Mouse (Mus musculus) MN1 (cell line): ENCODE results near the gene Ces1f.
"Not testable (repeated sequence)": the region's sequence is repeated elsewhere in the genome, so short reads cannot be mapped to it uniquely, and the experiment has no call there.

Source experiments
- DNase-seq: peaks from one replicate; pipeline ENCODE4 v3.0.0-alpha.2; 2016; ENCODE audit warnings: low spot score

The Ces1f gene

GRCm38 (mm10) chr8:93279556-93279955 lies at the start of gene Ces1f:
Gene Ces1f (minus strand): TSS chr8:93279747.
- no peak for DNase-seq

DNA sequence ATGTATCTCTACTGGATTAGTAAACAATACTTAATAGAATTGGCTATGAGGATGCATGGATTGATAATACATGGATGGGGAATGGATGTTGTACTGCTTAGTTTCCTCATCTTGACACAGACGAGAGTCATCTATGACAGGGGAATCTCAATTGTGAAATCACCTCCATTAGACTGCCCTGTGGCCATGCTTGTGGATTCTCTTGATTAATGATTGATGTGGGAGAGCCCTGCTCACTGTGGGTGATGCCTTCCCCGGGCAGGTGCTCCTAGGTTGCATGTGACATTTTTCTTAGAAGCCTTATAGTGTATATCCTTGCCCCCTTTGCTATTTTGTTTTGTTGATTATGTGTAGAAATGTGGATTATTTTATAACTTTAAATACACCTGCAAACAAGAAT lies 45.6 kb upstream of the Ces1f start:
- DNase-seq: no peak

- DNase-seq: no peak
Measured at GRCm38 (mm10) chr8:93317031-93317430, 37.5 kb upstream of the Ces1f start.

DNA sequence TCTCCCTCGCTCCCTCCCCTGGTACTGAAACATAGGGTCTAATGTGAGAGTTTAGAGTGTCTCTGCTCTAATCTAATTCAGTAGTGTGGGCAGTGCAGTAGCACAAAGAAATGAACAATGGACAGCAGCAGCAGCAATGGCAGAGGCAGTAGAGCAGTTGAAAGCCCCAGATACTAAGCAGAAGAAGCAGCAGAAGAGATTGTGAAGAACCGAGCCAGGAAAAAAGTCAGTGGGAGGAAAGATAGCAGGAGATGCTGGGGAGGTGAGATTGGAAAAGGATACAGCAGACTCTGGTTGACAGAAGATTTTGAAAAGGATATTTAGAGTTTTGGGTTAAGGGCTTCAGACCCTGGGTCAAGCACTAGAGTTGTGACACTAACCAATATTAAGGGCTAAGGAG lies 36.0 kb upstream of the Ces1f start:
- DNase-seq: no peak

GRCm38 (mm10) chr8:93283896-93284295 lies 4.3 kb upstream of the Ces1f start:
- no peak for DNase-seq

DNA sequence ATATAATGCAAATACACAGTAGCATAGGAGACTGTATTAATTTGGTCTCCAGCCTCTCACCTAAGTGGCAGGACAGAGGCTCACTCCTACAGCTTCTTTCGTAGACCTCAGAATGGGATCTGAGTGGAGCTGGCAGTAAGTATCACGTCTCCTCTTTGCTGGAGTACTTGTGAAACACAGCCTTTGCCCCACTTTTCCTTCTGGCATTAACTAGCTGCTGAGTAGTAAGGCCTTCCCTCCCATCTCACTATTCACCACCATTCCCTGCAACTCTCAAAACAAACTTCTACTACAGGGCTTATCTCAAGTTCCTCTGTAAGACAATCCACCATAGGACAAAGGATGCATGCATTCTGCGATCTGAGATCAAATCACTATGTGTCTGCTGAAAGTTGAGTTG lies 2.8 kb upstream of the Ces1f start:
- no peak for DNase-seq

GRCm38 (mm10) chr8:93278176-93278805 lies 1.3 kb downstream of the Ces1f start:
- DNase-seq: no peak

GRCm38 (mm10) chr8:93274609-93275008 lies 4.9 kb downstream of the Ces1f start:
- no peak for DNase-seq

DNA sequence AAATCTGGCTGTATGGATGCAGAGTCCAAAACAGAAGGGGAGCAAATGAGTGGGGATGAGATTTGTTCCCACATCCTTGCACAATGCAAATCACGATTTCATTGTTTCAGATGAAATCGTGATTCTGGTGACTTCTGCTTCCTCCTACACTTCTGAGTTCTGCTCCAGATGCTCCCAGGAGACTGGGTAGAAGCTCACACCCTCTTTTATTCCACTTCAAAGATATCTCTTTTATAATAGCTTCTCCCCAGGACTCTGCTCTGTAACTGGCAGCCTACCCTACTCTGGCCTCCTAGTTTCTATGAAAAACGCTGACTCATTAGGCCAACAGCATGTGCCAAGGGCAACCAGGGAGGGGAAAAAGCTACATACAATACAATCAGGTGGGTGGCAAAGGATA lies 6.2 kb downstream of the Ces1f start:
- DNase-seq: no peak

DNA sequence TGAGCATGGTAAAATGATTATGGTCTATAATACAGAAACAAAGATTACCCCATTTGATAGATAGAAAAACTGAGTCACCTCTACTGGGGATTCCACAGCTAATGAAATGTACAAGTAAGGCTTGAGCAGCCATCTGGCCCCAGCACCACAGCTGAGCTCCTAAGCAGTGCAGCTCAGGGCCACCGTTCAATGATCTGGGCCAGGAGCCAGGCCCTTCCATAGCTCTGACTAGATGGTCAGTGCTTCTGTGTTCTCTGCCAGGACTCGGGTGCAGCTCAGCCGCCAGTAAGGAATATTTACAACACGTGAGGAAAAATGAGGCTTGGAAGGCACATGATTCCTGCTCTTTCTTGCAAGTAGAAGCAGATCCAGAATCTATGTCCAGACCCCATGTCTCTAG lies 6.9 kb downstream of the Ces1f start:
- no peak for DNase-seq

GRCm38 (mm10) chr8:93261436-93261835 lies 18.1 kb downstream of the Ces1f start:
- no peak for DNase-seq

- no peak for DNase-seq
Measured at GRCm38 (mm10) chr8:93252400-93252925, 27.1 kb downstream of the Ces1f start.

DNA sequence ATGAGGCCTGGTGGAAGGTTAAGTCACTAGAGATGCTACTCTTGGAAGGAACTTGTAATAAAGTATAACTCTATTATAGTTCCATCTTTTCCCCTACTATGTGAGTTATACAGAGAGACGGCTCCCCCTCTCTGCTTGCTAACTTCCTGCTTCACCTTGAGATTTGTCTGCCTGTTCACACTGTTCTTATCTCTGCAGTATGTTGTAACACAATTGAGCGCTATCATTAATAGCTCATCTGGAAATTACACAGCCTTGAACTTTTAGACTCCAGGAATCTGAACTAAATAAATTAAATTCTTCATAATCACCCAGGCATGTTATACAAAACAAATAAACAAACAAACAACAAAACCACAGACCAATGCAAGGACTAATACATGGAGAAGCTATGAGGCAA lies 33.5 kb downstream of the Ces1f start:
- no peak for DNase-seq

GRCm38 (mm10) chr8:93239884-93240283 lies 39.7 kb downstream of the Ces1f start:
- no peak for DNase-seq

DNA sequence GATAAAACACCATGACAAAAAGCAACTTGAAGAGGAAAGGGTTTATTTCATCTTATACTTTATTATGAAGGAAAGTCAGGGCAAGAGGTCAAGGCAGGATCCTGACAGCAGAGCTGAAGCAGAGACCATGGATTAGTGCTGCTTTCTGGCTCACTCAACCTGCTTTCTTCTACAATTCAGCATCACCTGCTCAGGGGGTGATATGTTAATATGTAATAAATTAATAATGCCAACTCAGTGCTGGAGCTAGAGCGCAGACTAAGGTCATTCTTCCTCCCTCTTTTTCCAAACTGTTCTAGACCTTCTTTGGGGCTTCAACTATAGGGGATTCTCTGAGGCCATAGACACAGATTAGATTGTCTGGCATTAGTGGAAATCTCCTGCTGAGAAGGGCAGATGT lies 43.9 kb downstream of the Ces1f start:
- no peak for DNase-seq

- no peak for DNase-seq
Measured at GRCm38 (mm10) chr8:93234706-93235105, 44.8 kb downstream of the Ces1f start.

GRCm38 (mm10) chr8:93234068-93234467 lies 45.5 kb downstream of the Ces1f start:
- no peak for DNase-seq

DNA sequence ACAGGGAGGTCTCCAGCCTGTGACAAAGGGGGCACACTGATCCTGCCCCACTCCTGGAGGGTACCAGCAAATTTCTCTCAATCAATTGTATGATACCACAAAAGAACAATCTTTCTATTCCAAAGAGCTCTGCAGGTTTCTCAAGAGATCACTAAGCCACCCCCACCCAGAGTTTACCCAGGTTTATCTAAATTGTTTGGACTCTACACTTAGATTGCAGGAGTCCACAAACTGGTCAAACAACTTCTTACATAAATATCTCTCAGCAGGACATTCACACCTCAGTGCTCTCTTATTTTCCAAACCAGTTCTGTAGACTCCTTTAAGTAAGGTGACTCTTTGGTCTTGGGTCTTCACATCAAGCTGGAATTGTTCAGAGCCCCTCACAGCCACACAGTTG lies 50.1 kb downstream of the Ces1f start, which contains the start of gene Ces1e:
Ces1e (minus strand) TSS at position 174 of the 400 bp plus-strand sequence.
- no peak for DNase-seq

GRCm38 (mm10) chr8:93228673-93229370 lies 50.7 kb downstream of the Ces1f start:
- DNase-seq: no peak

DNA sequence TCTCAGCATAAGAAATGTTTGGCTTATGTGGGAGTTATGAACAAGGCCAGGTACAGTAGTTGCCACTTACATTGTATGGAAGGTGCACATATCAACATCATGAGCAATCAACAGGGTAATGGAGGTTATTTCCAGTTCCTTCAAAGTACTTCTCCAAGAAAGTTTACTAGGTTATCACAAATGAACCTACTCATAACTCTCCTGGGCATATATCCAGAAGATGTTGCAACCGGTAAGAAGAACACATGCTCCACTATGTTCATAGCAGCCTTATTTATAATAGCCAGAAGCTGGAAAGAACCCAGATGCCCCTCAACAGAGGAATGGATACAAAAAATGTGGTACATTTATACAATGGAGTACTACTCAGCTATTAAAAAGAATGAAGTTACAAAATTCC lies 53.1 kb downstream of the Ces1f start:
- not testable (repeated sequence) for DNase-seq

GRCm38 (mm10) chr8:93221896-93222295 lies 57.7 kb downstream of the Ces1f start:
- no peak for DNase-seq

- DNase-seq: no peak
Measured at GRCm38 (mm10) chr8:93217867-93218266, 61.7 kb downstream of the Ces1f start.

- no peak for DNase-seq
Measured at GRCm38 (mm10) chr8:93217375-93217774, 62.2 kb downstream of the Ces1f start.

GRCm38 (mm10) chr8:93211091-93211490 lies 68.5 kb downstream of the Ces1f start:
- DNase-seq: no peak
